Mouse (Mus musculus) stomach, postnatal 0 days (tissue): ENCODE measurements around the gene Fanca.

Experiments
- CTCF ChIP-seq: IDR thresholded peaks from 2 replicates; pipeline ENCODE4 v1.5.1; 2016; ENCODE audit warnings: antibody characterized with exemption, low read depth, mild to moderate bottlenecking, moderate library complexity
- EP300 ChIP-seq: optimal IDR thresholded peaks from 2 replicates; pipeline ENCODE3; 2016; ENCODE audit warnings: antibody characterized with exemption

GRCm38 (mm10) chr8:123343422-123343821 lies 25.0 kb upstream of the Fanca start:
- no peak for TF ChIP-seq CTCF
- TF ChIP-seq EP300: no peak
